Mouse (Mus musculus): ENCODE measurements around the gene Plpp1. TPM values are rescaled to one million over a fixed set of nuclear protein-coding genes. Genes with fewer than 3 reads are reported as not detected.

Gene Plpp1
- total RNA-seq, 2 experiments from 2014 or later, result 25.7 to 27.7 TPM

DNA sequence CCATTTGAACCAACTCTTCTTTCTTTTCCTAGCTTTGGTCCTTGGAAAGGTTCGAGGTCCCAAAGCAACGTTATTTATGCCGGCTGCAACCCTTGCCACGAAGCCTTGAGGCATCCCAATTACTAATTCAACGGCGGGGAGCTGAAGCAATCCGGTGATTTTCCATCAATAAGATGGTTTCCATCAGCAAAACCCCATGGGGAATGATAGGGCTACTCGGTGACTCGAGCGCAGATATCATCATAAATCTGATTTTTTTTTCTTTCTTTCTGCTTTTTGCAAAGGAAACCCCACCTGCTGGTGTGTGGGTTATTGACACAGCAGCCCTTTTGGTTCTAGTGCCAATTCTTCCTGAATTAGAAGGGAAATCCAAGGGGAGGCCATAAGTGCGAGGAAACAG lies 28.3 kb upstream of the Plpp1 start:
- DNase-seq (ENCODE audit: low spot score in 2 of 2), result no peak

DNA sequence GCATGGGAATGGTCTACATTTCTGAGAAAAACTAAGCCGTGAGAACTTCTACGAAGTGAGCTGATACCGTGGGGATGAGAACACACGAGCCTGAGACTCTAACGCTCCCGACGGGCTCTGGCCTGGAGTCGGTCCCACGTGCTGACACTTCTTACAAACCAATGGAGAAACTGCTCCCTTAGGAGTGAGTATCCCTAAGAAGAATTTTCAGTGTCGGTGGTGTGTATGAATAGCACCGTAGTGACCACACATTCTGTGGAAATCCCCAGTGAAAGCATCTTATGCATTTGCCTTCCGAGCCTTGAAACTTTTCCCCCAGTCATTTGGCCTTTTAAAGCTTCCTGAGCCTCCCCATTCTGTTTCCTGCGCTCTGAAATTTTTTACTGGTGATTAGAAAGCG lies 27.7 kb upstream of the Plpp1 start:
- DNase-seq (ENCODE audit: low spot score in 2 of 2), result no peak

DNA sequence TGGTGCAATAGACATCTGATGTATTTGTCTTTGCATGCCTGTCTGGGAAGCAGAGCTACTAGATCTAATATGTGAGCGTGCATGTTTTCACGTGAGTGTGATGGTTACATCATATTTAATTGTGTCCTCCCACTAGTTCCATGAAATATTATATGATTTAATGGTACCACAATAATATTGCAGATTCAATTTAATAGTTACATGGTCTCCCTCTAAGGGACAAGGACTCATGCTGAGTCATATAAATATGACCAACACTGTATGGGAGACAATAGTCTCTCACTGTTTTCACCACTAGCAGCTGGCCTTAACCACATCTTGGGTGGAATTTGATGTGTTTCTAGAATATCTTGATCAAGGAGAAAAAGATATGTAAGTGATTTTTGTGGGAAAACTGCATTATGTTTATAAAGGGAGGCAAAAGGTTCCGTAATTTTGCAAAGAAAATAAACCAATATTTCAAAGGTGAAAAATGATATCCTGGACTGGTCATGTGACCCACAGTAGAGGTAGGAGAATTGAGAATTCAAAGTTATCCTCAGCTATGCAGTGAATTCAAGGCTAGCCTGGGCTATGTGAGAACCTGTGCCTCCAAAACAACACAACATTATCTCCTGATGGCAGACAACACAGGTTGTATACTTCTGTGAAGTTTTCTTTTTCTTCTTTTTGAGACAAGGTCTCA lies 26.5 kb upstream of the Plpp1 start:
- DNase-seq (ENCODE audit: low spot score in 2 of 2), result no peak

DNA sequence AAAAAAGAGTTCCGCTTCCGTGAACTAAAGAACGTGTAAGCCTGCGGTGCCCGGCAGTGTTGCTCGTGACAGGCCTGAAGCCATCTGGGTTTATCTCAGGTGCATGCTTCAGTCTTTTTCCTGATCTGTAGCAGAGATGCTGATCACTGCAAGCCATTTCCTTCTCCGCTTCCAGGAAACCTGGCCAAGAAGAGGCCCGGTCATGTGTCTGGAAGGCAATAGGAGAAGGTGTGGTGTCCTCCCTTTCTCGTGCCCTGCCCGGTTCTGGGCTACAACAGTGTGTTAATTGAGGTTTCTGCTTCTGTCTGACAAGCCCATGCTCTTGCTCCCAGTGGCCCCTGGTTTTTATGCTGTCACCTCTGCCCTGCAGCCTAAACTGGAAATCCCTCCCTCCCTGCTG lies 24.7 kb upstream of the Plpp1 start:
- DNase-seq (ENCODE audit: low spot score in 2 of 2), result no peak

DNA sequence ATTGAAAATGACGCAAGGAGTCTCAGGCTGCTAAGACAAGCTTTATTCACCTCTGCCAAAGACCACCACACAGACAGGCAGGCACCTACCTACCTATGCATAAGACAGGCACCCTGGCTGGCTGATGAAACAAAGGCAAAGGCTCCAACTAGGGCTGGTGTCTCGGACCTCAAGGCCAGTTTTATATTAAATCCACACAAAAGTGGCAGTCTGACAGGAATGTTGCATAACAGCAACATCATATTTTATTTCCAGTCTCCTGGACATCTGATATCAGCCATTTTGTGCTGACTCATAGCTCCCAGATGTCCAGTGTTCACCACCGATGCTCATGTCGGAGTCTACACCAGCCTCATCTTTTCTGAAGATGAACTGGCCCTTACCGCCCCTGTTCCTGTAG lies 22.2 kb upstream of the Plpp1 start:
- no peak for DNase-seq (ENCODE audit: low spot score in 2 of 2)

DNA sequence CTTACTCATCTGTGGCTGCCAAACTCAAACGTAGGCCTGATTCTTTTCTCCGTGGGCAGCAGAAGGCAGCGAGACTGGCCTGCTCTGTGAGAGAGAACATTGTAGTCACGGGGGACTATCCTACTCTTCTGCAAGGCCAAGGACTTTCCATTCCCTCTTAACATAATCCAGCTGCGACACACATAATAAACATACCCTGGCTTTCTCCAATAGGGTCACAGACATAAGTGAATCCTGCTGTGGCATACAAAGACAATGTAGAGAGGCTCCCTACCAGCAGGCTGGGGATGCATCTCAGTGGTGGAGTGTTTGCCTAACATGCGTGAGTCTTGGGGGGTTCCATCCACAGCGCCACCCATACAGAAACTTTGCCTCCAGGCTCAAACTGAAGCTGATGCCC lies 15.3 kb upstream of the Plpp1 start:
- DNase-seq (ENCODE audit: low spot score in 2 of 2), result no peak

DNA sequence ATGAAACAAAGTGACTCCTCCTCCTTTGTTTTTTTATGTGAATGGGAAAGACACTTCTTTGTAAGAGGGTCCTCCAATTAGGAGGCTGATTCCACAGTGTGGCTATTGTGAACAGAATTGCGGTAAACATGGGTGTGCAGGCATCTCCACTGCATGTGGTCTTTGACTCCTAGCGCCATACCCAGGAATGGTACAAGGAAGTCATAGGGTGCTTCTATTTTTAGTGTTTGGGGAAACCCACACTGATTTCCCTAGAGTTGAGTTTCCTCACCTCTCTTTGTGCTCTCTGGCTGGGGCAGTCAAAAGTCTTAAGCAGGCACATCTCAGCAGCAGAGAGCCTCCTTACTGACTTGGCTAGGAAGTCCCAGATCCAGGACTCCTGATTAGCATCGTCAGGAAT lies 14.4 kb upstream of the Plpp1 start:
- DNase-seq (ENCODE audit: low spot score in 2 of 2), result no peak

DNA sequence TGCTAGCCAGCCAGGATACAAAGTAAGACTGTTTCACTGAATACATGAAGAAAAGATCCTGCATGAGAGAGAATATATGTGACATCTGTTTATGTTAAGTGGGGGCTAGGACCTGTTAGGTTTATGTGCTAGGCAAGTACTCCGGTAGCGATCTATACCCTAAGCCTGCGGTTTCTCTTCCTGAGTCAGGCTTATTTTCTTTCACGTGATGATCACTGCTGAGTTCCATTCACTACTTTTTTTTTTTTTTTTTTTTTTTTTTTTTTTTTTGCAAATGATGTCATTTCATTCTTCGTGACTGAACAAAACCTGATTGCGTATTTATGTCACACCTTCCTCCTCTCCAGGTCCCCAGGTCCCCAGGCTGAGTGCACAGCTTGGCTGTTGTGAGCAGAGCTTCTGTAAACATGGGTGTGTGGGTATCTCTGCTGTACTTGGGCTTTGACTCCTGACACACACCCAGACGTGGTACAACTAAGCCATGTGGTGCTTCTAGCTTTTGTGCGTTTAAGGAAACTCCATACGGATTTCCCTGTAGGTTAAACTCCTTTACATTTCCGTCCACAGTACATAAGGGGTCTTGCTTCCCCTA lies 13.6 kb upstream of the Plpp1 start:
- DNase-seq (ENCODE audit: low spot score in 2 of 2), result no peak

DNA sequence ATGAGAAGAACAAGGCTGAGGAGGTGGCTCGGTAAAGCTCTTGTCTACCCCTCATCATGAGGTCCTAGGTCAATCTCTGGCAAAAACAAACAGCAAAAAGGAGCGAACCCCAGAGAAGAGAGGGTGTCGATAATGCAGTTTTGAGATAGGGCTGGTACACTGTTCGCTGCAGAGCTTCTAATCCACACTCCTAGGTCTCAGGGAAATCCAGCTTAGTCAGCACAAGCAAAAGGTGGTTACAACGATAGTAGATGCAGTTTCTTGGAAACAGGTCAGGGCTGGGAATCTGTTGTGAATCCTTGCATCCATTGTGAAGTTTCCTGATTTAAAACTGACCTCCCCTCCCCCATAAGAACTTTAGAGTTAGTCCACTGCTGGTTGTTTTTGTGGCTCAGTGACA lies 9.8 kb upstream of the Plpp1 start:
- DNase-seq (ENCODE audit: low spot score in 2 of 2), result no peak

DNA sequence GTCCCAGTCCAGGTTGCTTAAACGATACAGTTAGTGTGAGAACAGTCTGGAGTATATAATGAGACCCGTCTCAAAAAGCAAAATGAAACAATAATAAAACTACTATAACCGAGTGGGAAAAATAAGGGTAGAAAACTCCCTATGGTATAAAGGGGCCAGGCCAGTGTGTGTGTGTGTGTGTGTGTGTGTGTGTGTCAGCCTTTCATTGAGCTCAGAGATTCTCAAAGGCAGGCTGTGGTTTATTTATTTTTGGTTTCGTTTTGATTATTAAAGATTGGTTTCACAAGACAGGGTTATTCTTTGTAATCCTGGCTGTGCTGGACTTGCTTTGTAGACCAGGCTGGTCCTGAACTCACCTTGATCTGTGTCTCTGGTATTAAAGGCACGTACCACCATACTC lies 8.7 kb upstream of the Plpp1 start:
- no peak for DNase-seq (ENCODE audit: low spot score in 2 of 2)

DNA sequence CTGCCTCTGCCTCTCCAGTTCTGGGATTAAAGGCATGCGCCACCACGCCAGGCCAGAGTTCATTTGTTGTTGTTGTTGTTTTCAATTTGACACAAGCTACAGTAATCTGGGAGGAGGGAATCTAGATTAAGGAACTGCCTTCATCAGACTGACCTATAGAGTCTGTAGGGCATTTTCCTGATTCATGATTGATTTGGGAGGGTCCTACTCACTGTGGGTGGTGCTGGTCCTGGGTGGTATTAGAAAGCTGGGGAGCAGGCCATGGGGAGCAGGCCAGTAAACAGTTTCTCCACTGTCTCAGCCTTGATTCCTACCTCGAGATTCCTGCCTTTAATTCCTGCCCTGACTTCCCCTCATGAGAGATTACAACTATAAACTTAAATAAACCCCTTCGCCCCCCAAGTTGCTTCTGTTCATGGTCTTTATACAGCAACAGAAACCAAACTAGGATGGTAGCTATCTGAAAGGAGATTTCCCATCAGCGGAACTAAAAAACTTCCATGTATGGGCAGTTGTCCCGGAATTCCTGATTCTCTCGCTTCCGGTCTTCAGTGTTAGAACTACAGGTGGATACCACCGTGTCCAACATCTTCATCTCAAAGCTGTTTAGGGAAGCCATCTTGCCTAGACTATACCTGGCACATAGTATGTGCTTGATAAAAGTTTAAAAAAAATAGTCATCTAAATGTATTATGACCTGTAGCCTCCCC lies 2.2 kb upstream of the Plpp1 start:
- no peak for DNase-seq (ENCODE audit: low spot score in 2 of 2)

DNA sequence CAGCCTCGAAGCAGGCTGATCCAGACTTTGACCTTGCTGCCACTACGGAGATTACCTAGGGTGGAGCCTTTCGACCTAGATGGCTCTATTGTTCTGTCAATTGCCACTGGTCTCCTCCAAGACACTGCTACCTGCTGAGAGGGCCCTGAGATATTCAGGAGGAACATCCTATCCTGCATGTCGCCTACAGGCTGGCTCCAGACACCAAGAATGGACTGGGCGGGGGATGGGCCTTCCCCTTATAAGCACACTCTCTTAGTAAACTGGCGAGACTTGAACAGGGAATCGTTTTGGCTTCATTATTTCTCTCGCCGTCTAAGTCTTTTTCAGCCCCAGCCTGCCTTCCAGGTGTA lies 1.7 kb upstream of the Plpp1 start:
- no peak for DNase-seq (ENCODE audit: low spot score in 2 of 2)

DNA sequence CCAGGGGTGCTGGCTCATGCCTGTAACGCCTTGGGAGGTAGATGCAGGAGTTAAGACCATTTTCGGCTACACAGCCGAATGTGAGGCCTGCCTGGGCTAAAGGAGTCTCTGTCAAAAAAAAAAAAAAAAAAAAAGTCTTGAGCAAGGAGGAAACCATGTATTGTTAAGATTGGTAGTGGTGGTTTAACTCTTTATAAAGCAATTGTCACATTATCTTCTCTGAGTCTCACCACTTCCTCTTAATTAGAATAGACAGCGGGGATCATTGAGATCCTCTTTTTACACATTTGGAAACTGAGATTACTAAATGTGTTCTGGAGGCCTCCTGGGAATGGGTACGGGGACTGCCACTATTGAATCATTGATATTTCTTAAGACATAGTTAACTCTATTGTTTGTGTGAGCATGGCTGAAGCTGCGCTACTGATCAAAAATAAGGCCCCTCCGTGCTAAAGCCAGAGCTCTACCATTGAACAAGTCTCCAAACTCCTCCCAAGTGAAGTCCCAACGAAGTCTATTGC lies 811 bp upstream of the Plpp1 start:
- DNase-seq (ENCODE audit: low spot score in 2 of 2), result no peak

DNA sequence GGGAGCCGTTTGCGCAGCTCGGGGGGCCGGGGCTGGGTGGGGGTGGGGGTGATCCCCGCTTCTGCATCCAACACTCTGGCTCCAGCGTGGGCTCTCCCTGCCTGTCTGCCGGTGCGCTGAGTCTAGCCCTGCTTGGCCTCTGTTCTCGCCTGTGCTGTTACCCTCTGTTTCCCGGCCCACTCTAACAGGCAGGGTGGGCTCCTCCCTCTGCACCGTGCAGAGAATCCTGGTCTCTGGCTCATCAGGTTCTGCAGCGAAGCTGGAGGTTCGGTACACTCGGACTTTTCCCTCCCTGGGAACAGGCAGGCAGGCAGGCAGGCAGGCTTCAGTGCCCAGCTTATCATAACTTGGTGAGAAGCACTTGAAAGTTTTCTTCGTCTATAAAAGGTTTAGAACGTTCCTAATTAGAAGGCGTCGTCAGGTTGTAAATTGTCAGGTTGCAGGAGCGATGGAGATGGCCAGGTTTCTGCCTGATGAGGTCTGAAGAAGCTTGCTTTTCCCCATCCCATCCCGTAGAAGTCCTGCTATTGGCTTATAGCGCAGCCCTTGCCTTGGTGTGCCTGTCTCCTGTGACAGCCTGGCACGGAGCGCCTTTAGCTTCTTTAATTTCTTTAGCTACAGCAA lies 901 bp downstream of the Plpp1 start:
- peak; percentile 28 to 45 for DNase-seq (ENCODE audit: low spot score in 2 of 2)

DNA sequence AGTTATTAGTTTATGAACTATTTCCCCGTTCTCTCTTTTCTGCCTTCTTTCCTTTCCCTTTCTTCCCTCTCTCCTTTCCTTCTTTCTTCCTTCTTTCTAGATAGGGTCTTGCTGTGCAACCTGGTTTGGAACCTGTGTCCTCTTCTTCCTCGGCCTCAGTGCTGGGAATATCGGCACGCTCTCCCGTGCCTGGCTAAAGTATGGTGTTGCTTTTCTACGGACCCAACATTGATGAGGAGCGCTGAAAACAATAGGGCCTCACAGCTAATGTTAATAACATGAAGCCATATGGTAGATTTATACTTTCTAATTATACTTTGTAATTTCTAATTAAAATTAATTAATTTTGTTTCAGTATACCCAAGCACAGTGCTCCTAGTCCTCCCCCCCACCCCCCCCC lies 2.5 kb downstream of the Plpp1 start:
- DNase-seq (ENCODE audit: low spot score in 2 of 2), result no peak

DNA sequence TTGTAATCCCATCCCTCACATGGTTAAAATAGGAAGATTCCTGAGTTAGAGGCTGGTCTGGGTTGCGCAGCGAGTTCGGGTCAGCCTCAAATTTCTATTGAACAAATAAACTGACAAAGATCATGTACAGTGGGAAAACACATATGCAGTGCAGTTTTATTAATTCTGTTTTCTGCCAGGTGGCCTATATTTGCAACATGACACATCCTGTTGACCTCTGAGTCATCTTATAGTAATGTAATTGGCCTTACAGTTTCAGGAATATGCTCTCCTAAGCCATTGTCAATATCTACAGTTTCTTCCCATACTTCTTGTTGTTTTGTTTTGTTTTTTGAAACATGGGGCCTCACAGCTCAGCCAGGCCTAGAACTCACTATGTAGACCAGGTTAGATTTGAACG lies 3.1 kb downstream of the Plpp1 start:
- DNase-seq (ENCODE audit: low spot score in 2 of 2), result no peak

DNA sequence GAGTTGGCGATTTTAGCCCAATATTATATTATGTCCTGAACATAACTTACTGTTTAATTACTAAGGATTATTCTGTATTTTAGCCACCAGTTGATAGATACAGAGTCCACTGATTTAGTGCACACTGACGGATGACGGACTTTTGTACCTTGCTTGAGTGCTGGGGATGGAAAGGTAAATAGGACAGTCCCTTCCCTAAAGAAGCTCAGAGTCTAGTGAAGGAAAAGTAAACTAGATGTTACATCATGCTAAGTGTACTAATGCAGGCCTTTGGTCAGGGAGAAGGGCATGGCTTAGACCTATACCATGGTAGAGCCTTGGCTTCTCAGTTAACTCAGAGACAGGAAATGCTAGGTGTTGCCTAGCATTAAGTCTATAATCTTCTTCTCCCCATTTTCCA lies 4.9 kb downstream of the Plpp1 start:
- no peak for DNase-seq (ENCODE audit: low spot score in 2 of 2)

DNA sequence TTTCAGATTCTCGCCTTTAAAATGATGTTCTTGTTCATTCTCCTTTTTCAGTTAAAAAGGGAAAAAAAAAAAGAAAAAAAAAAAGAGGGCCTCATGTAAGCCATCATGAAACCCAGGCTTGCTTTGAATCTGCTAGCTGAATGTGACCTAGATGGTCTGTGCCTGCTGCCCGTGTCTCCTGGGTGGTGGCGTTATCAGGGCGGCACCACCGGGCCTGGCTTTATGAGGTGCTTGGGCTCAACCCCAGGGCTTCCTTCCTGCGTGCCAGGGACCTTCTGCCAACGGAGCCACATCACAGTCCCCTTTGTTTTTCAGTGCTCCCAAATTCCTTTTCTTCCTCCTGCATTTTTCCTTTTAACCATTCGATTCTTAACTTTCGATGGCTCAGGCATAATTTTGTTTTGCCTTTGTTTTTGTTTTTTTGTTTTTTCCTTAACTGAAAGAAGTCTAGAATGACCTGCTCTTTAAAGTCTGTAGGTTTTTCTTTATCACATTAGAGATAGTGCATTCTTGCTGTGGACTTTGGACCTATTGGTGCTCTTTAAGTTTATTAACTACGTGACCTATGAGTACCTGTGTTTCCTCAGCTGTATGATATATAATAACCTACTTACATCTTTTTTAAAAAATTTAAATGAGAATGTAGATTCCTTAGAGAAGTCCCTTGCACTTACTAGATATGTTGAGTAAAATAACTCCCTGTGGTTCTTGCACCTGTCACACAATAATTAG lies 7.5 kb downstream of the Plpp1 start:
- no peak for DNase-seq (ENCODE audit: low spot score in 2 of 2)

DNA sequence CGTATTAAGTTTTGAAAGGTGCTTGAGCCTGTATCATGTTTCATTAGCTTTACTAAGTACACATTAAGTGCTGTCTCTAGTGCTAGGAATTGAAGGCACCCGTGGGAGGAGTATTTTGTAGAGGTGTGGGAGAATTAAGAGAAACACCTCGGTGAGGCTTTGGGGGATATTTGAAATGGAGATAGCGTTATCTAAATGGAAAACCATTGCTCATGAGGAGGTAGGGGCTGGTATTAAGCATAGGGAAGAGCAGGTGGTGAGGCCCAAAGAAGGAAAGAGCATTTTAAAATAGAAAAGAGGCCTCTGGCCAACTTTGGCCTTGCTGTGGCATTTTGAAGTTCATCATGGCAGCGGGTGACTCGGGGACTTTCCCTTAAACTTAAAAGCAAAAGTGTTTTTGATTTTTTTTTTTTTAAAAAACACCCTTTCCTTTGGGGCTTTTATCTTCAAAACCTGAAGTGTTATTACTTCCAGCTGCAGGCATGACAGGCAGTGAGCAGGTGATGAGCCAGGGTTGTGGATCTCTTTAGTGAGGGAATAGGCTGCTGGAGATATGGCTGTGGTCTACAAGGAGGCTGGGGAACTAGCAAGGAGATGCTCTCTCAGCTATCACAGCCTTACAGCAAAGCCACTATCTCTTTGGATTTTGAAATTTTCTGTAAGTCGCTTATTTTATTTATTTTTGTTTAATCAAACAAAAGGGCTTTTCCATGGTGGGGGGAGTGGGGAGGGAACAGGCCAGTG lies 9.1 kb downstream of the Plpp1 start:
- no peak for DNase-seq (ENCODE audit: low spot score in 2 of 2)

DNA sequence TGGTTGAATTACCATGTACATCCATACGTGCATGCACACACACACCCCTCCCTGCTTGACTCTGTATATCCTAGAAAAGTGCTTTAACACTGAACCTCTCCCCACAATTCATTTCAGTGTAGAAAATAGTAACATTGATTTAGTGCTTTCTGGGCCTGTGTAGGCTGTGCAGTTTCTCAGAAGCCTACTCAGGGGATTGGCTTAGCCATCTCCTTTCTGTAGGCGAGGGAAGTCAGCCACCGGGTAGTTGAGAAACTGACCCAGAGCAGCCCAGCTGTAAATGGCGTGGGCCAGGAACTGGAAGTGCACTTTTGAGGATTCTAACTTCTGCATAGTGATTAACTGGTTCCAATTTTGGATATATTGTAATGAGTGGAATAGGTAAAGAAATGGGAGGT lies 9.7 kb downstream of the Plpp1 start:
- no peak for DNase-seq (ENCODE audit: low spot score in 2 of 2)

DNA sequence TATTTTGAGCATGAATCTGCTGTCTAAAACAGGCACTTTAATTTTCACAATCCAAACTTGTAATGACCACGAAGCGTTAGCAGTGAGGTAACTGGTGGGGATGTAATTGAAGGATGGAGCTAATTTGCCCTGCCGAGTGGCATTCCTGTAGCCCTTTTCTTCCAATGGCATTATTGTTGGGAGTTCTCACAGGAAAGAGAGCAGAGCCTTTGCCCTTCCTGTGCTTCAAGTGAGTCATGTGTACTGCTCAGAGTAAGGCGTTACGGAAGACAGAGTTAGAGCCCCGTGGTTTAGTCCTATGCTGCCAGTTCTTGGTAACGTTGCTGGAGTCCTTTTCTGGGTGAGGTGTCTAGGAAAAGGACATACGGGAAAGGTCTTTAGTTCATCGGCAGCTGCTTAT lies 10.2 kb downstream of the Plpp1 start:
- DNase-seq (ENCODE audit: low spot score in 2 of 2), result no peak

All from layer of hippocampus, adult 18-20 months (tissue).